Mouse (Mus musculus): Measurements from ENCODE around the gene Crispld2. TPM values are rescaled to one million over a fixed set of nuclear protein-coding genes. Genes with fewer than 3 reads are reported as not detected.

Crispld2 gene
- polyA plus RNA-seq, 1 experiment, result 8.9 TPM

DNA sequence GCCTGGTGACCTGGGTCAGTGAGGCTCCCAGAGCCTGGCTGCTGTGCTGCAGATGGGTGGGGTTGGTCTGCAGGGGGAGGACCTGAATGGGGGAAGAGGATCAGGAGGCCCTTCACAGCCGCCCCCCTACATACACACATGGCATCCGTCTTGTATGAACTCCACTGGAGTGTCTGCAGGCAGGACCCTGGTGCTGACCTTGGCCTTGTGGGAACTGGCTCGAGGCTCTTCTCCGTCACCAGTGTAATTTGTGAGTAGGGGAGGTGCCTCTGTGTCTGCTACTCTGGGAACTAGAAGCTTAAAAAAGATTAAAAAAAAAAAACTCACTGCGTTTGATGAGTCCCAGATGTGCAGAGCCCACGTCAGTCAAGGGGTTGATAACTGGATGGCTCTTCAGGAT lies 2.3 kb downstream of the Crispld2 start:
- no peaks in the 10 kb centered on the region; the same call in 1 of the 2 replicates for H3K27me3 ChIP-seq (ENCODE audit: control insufficient read depth, insufficient read depth, low read length)
- H3K36me3 ChIP-seq (ENCODE audit: control insufficient read depth, insufficient read depth, low read length), result no peaks in the 10 kb centered on the region
- TF ChIP-seq POLR2A (IDR thresholded peaks at IDR 0.05; ENCODE audit: low read depth, low read length), result no peak
- H3K4me3 ChIP-seq (ENCODE audit: low read depth, low read length), result peak overlapping the region; percentile 25
- no peaks in the 10 kb centered on the region for H3K4me1 ChIP-seq (ENCODE audit: control insufficient read depth, insufficient read depth, insufficient read length, low read length)
- H3K27ac ChIP-seq (ENCODE audit: insufficient read depth, low read depth, low read length), result no peak overlapping the region
- 51% methylated on average over 6 of the region's 6 CpGs for WGBS

GRCm38 (mm10) chr8:119997266-119997665 lies 5.0 kb downstream of the Crispld2 start:
- H3K27me3 ChIP-seq (ENCODE audit: control insufficient read depth, insufficient read depth, low read length), result no peaks in the 10 kb centered on the region
- H3K27ac ChIP-seq (ENCODE audit: insufficient read depth, low read depth, low read length), result no peak overlapping the region
- no peak overlapping the region for H3K4me3 ChIP-seq (ENCODE audit: low read depth, low read length)
- no peaks in the 10 kb centered on the region for H3K36me3 ChIP-seq (ENCODE audit: control insufficient read depth, insufficient read depth, low read length)
- WGBS, result 79% methylated on average over 4 of the region's 4 CpGs
- no peaks in the 10 kb centered on the region for H3K4me1 ChIP-seq (ENCODE audit: control insufficient read depth, insufficient read depth, insufficient read length, low read length)
- no peak for TF ChIP-seq CTCF (IDR thresholded peaks at IDR 0.05; ENCODE audit: extremely low read depth, insufficient read length, insufficient replicate concordance, low read depth, low read length)
- TF ChIP-seq POLR2A (IDR thresholded peaks at IDR 0.05; ENCODE audit: low read depth, low read length), result no peak

DNA sequence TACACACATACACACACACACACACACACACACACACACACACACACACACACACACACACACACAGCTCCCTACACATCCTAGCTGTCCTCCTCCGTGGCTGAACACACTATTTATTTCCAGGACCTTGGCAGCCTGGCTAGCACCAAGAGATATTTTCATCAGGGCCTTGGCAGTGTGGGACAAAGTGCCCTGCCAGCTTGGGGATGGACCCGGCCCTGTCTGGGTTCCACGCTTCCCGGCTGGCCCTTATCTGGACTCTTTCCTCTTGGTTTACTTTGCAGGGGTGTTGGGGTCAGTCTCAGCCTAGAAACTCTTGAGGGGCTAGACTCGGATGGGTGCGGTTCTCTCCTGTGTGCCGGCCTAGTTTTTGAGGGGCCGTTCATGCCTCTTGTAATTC lies 8.2 kb downstream of the Crispld2 start:
- no peaks in the 10 kb centered on the region for H3K36me3 ChIP-seq (ENCODE audit: control insufficient read depth, insufficient read depth, low read length)
- 32% methylated on average over 8 of the region's 8 CpGs for WGBS
- H3K27ac ChIP-seq (ENCODE audit: insufficient read depth, low read depth, low read length), result no peak overlapping the region
- H3K4me1 ChIP-seq (ENCODE audit: control insufficient read depth, insufficient read depth, insufficient read length, low read length), result 0 out of 2 replicates have a peak, but pooled peaks cover 1% of the 10 kb centered on the region
- H3K27me3 ChIP-seq (ENCODE audit: control insufficient read depth, insufficient read depth, low read length), result no peaks in the 10 kb centered on the region
- no peak overlapping the region for H3K4me3 ChIP-seq (ENCODE audit: low read depth, low read length)
- TF ChIP-seq POLR2A (IDR thresholded peaks at IDR 0.05; ENCODE audit: low read depth, low read length) (no peak), CTCF (IDR thresholded peaks at IDR 0.05; ENCODE audit: extremely low read depth, insufficient read length, insufficient replicate concordance, low read depth, low read length) (no peak)

DNA sequence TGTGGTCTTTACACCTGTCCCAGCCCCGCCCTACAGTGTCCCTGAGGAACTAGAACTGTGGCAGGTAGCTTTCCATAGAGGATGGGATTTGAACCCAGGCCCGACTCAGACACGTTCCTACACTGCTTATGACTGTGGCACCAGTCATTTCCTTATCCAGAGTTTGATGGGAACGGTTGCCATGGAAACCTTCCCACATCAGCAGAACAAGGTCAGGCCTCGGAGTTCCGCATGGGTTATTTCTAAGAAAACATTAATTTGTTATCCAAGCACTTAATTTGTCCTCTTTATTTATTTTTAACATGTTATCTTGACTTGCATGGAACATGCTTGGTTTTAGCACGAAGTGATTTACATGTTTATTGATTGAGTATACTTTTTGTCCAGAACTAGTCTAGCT lies 9.5 kb downstream of the Crispld2 start:
- 52% methylated on average over 7 of the region's 7 CpGs for WGBS

DNA sequence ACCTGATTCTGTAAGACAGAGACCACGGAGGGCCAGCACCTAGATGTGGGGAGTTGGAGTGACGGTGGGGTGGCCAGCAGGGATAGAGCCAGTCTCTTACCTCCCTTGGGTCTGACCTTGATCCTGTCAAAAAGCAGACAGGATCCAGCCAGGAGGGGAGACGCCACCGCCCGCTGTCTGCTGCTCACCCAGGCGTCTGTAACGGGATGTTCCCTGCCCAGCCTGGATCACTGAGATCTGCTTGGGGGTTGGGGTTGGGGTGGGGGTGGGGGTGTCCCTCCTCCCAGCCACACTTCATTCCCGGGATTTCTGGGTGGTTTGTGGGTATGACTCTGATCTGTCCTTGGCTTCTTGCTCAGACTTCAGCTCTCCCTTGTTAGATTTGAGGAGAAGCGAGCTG lies 10.1 kb downstream of the Crispld2 start:
- Histone ChIP-seq H3K27me3 (ENCODE audit: control insufficient read depth, insufficient read depth, low read length) (no peaks in the 10 kb centered on the region), H3K27ac (ENCODE audit: insufficient read depth, low read depth, low read length) (no peak overlapping the region), H3K36me3 (ENCODE audit: control insufficient read depth, insufficient read depth, low read length) (no peaks in the 10 kb centered on the region), H3K4me3 (ENCODE audit: low read depth, low read length) (no peak overlapping the region), H3K4me1 (ENCODE audit: control insufficient read depth, insufficient read depth, insufficient read length, low read length) (0 out of 2 replicates have a peak, but pooled peaks cover 1% of the 10 kb centered on the region)
- TF ChIP-seq CTCF (IDR thresholded peaks at IDR 0.05; ENCODE audit: extremely low read depth, insufficient read length, insufficient replicate concordance, low read depth, low read length) (no peak), POLR2A (IDR thresholded peaks at IDR 0.05; ENCODE audit: low read depth, low read length) (no peak)
- WGBS, result 63% methylated on average over 9 of the region's 9 CpGs

More for the DNA sequence above, 9.5 kb downstream of the Crispld2 start:
- no peak for TF ChIP-seq CTCF (IDR thresholded peaks at IDR 0.05; ENCODE audit: extremely low read depth, insufficient read length, insufficient replicate concordance, low read depth, low read length)
- TF ChIP-seq POLR2A (IDR thresholded peaks at IDR 0.05; ENCODE audit: low read depth, low read length), result no peak
- Histone ChIP-seq H3K36me3 (ENCODE audit: control insufficient read depth, insufficient read depth, low read length) (no peaks in the 10 kb centered on the region), H3K4me3 (ENCODE audit: low read depth, low read length) (no peak overlapping the region), H3K4me1 (ENCODE audit: control insufficient read depth, insufficient read depth, insufficient read length, low read length) (0 out of 2 replicates have a peak, but pooled peaks cover 1% of the 10 kb centered on the region), H3K27ac (ENCODE audit: insufficient read depth, low read depth, low read length) (0 out of 2 replicates have a peak overlapping the region, but pooled peaks have one; percentile 7), H3K27me3 (ENCODE audit: control insufficient read depth, insufficient read depth, low read length) (no peaks in the 10 kb centered on the region)

- TF ChIP-seq CTCF (IDR thresholded peaks at IDR 0.05; ENCODE audit: extremely low read depth, insufficient read length, insufficient replicate concordance, low read depth, low read length) (no peak), POLR2A (IDR thresholded peaks at IDR 0.05; ENCODE audit: low read depth, low read length) (no peak)
- WGBS, result 35% methylated on average over 14 of the region's 14 CpGs
These were observed 12.0 kb downstream of the Crispld2 start for GRCm38 (mm10) chr8:120004154-120004702.

DNA sequence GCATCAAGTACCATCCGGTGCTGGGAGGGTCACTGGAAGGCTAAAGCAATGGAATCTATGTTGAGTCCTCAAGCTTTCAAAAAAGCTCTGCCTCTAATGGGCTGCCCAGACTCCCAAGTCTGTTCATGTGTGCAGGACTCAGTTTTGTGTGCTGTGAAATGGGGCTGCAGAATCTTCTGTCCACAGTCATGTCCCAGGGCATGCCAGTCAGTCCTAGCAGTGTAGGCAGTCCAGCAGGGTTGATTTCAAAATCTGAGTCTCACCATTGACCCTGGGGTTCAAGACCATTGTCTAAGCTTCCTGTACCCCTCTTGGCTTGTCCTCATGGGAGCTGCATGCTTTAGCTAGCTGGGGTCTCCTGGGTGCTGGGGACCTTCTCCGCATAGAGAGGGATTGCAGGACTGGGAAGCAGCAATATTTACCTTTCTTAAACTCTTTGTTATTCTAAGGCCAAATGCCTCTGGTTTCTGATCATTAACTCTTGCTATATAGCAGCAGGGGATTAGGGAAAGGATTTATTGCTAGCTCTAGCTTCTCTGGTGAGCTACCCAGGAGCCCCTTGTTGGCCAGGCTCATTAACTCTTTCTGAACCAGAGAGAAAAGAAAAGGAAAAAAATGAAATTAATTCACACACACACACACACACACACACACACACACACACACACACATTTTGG lies 12.6 kb downstream of the Crispld2 start:
- H3K27ac ChIP-seq (ENCODE audit: insufficient read depth, low read depth, low read length), result peak overlapping the region; percentile 20; the same call in 1 of the 2 replicates
- TF ChIP-seq POLR2A (IDR thresholded peaks at IDR 0.05; ENCODE audit: low read depth, low read length), result no peak
- TF ChIP-seq CTCF (IDR thresholded peaks at IDR 0.05; ENCODE audit: extremely low read depth, insufficient read length, insufficient replicate concordance, low read depth, low read length), result no peak
- WGBS, result 38% methylated on average over 2 of the region's 2 CpGs

More at GRCm38 (mm10) chr8:120004154-120004702, 12.0 kb downstream of the Crispld2 start:
- Histone ChIP-seq H3K27ac (ENCODE audit: insufficient read depth, low read depth, low read length) (peak overlapping the region; percentile 39; the same call in 1 of the 2 replicates), H3K4me3 (ENCODE audit: low read depth, low read length) (no peak overlapping the region), H3K27me3 (ENCODE audit: control insufficient read depth, insufficient read depth, low read length) (no peaks in the 10 kb centered on the region), H3K4me1 (ENCODE audit: control insufficient read depth, insufficient read depth, insufficient read length, low read length) (peaks cover 1% of the 10 kb centered on the region; the same call in 1 of the 2 replicates), H3K36me3 (ENCODE audit: control insufficient read depth, insufficient read depth, low read length) (no peaks in the 10 kb centered on the region)

More for the DNA sequence above, 12.6 kb downstream of the Crispld2 start:
- Histone ChIP-seq H3K36me3 (ENCODE audit: control insufficient read depth, insufficient read depth, low read length) (no peaks in the 10 kb centered on the region), H3K4me3 (ENCODE audit: low read depth, low read length) (no peak overlapping the region), H3K27me3 (ENCODE audit: control insufficient read depth, insufficient read depth, low read length) (no peaks in the 10 kb centered on the region), H3K4me1 (ENCODE audit: control insufficient read depth, insufficient read depth, insufficient read length, low read length) (peaks cover 4% of the 10 kb centered on the region; the same call in 1 of the 2 replicates)
